16 mouse cellular contexts compared by ENCODE assay signal in the genomic region with DNA sequence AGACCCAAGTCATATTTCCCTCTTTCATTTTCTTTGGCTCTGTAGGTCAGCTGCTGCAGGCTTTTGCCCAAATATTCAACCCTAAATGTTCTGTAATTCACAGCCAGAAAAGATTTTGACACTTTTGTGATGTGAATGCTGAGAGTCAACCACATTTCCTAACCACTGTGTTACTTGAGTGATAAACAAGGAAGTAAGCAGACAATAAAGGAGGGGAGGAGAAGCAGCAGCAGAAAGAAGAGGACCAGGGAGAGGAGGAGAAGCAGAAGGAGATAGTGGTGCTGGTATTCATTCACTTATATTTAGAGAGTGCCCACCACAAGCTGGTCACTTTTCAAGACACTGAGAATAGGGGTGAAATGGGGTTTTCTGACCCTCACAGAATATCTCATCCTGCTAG.
DNase-seq lines count a peak whose midpoint lies in the region; ATAC-seq and TF ChIP-seq lines count a peak whose summit lies in the region.
"Had no signal": no experiment of that assay in that cellular context is flagged by ENCODE, and none has a peak within 500 bp of the region (broad histone marks: within the 10 kb centered on the region; RNA-seq: fewer than 3 reads in every experiment).

No protein-coding gene starts in this region.

- peak overlapping the region; percentile 47 for H3K4me2 ChIP-seq in kidney, embryonic 16.5 days (replicated peaks; ENCODE audit: low read depth, low read length)
- peak overlapping the region; percentile 37; the same call in 1 of the 2 replicates for H3K4me2 ChIP-seq in limb, embryonic 14.5 days (replicated peaks; ENCODE audit: low read depth, low read length, severe bottlenecking)
- H3K4me2 ChIP-seq: forebrain, embryonic 15.5 days; liver, embryonic 13.5 days had no signal

- H3K36me3 ChIP-seq in kidney, embryonic 16.5 days (ENCODE audit: insufficient read depth, low read length), result no peaks in the 10 kb centered on the region
- H3K36me3 ChIP-seq in limb, embryonic 14.5 days (ENCODE audit: control insufficient read depth, insufficient read depth, low read length), result no peaks in the 10 kb centered on the region
- H3K36me3 ChIP-seq: forebrain, embryonic 15.5 days; heart, embryonic 10.5 days; liver, embryonic 13.5 days; stomach, embryonic 15.5 days had no signal

- H3K9me3 ChIP-seq in kidney, embryonic 16.5 days (ENCODE audit: low read length), result no peaks in the 10 kb centered on the region
- H3K9me3 ChIP-seq in limb, embryonic 14.5 days (ENCODE audit: control insufficient read depth, low read length), result no peaks in the 10 kb centered on the region
- H3K9me3 ChIP-seq: forebrain, embryonic 15.5 days; heart, embryonic 10.5 days; liver, embryonic 13.5 days; stomach, embryonic 15.5 days had no signal

- no peaks in the 10 kb centered on the region for H3K27me3 ChIP-seq in kidney, embryonic 16.5 days (ENCODE audit: insufficient read depth, low read length)
- H3K27me3 ChIP-seq in limb, embryonic 14.5 days (ENCODE audit: control insufficient read depth, insufficient read depth, low read length), result no peaks in the 10 kb centered on the region
- H3K27me3 ChIP-seq: forebrain, embryonic 15.5 days; liver, embryonic 13.5 days; stomach, embryonic 15.5 days had no signal

- no peak overlapping the region for H3K27ac ChIP-seq in kidney, embryonic 16.5 days (ENCODE audit: low read length)
- H3K27ac ChIP-seq in limb, embryonic 14.5 days (replicated peaks; ENCODE audit: low read depth, low read length), result no peak overlapping the region
- H3K27ac ChIP-seq: forebrain, embryonic 15.5 days; heart, embryonic 10.5 days; hindbrain, postnatal 0 days; liver, embryonic 13.5 days; stomach, embryonic 15.5 days had no signal

- peak; percentile 15 for DNase-seq in heart, adult 18-20 months
- DNase-seq in heart, adult 11 months, result no peak
- DNase-seq in kidney, postnatal 4 days, result no peak
- no peak for DNase-seq in limb, embryonic 14.5 days (ENCODE audit: low spot score)
- no peak for DNase-seq in frontal cortex, postnatal 36 days (ENCODE audit: low spot score in 2 of 2)
- DNase-seq in cerebellum, adult 9-10 months, result no peak
- DNase-seq: cerebellum, adult 11 months; liver, embryonic 13.5 days; midbrain, embryonic 14.5 days; thymus, adult 2 months had no signal

- no peak for TF ChIP-seq POLR2A in limb, embryonic 14.5 days (IDR thresholded peaks at IDR 0.05; ENCODE audit: borderline replicate concordance, extremely low read depth, insufficient read depth, insufficient read length)

- H3K4me3 ChIP-seq in kidney, embryonic 16.5 days (ENCODE audit: low read length), result no peak overlapping the region
- H3K4me3 ChIP-seq in limb, embryonic 14.5 days (replicated peaks; ENCODE audit: low read length), result no peak overlapping the region
- H3K4me3 ChIP-seq: forebrain, embryonic 15.5 days; heart, embryonic 10.5 days; liver, embryonic 13.5 days; stomach, embryonic 15.5 days had no signal

- ATAC-seq in kidney, embryonic 16.5 days (ENCODE audit: low FRiP score, low TSS enrichment), result no peak
- peak; percentile 85 for ATAC-seq in common myeloid progenitor, adult 5-6 weeks (replicated peaks; ENCODE audit: low read depth, poor library complexity, severe bottlenecking)
- ATAC-seq in limb, embryonic 14.5 days (ENCODE audit: low FRiP score, low read depth), result no peak
- ATAC-seq: forebrain, embryonic 15.5 days had no signal

- 0 out of 2 replicates have a peak overlapping the region, but pooled peaks have one; percentile 1 for H3K9ac ChIP-seq in kidney, embryonic 16.5 days (replicated peaks; ENCODE audit: low read length)
- H3K9ac ChIP-seq in limb, embryonic 14.5 days (ENCODE audit: low read depth, low read length, severe bottlenecking), result no peak overlapping the region
- H3K9ac ChIP-seq: forebrain, embryonic 15.5 days; liver, embryonic 13.5 days; stomach, embryonic 15.5 days had no signal

- H3K4me1 ChIP-seq in kidney, embryonic 16.5 days (ENCODE audit: insufficient read depth, low read length), result peaks cover 12% of the 10 kb centered on the region
- peaks cover 18% of the 10 kb centered on the region for H3K4me1 ChIP-seq in limb, embryonic 14.5 days (ENCODE audit: control insufficient read depth, insufficient read depth, low read length)
- H3K4me1 ChIP-seq: heart, embryonic 10.5 days; liver, embryonic 13.5 days; stomach, embryonic 15.5 days had no signal

Comparison
In these comparisons a context has a peak if more than half of its experiments do, and no peak if none do; other contexts are left out.
1. DNase-seq: peak in heart, adult 18-20 months (2 of 2); none in heart, adult 11 months (single experiment), kidney, postnatal 4 days (0 of 2), limb, embryonic 14.5 days (single experiment), frontal cortex, postnatal 36 days (0 of 2) and cerebellum, adult 9-10 months (single experiment).